ENCODE assay signal across 10 mouse cellular contexts in the genomic region with DNA sequence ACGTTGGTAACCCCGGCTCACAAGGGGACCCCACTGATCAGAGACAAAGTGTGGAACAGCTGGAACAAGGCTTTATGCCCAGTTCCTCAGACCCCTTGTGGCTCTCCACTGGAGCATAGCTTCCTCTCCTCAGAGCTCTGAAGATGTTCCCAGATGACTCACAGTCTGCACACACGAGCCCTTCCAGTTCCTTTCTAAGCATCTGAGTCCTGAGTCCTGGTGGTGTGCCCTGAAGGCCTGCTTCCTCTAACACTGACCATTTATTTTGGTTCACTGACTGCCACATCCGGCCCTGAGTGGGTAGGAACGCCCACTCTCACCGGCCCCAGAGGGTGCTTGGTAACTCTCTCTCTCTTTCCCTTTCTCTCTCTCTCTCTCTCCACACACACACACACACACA. TPM values are rescaled to one million over a fixed set of nuclear protein-coding genes. Genes with fewer than 3 reads are reported as not detected.
A peak's percentile ranks its signal among the peaks of the same experiment; 100 is the strongest.
DNase-seq lines count a peak whose midpoint lies in the region; ATAC-seq and TF ChIP-seq lines count a peak whose summit lies in the region.
"Had no signal": no experiment of that assay in that cellular context is flagged by ENCODE, and none has a peak within 500 bp of the region (broad histone marks: within the 10 kb centered on the region; RNA-seq: fewer than 3 reads in every experiment).

No protein-coding gene starts in this region.

- TF ChIP-seq CTCF in stomach, postnatal 0 days (IDR thresholded peaks at IDR 0.05; ENCODE audit: low read depth) = no peak

- no peak overlapping the region for H3K4me3 ChIP-seq in lung, embryonic 16.5 days (ENCODE audit: low read length)
- H3K4me3 ChIP-seq in stomach, postnatal 0 days (ENCODE audit: low read depth, low read length) = no peak overlapping the region
- no peak overlapping the region for H3K4me3 ChIP-seq in heart, embryonic 11.5 days (ENCODE audit: low read depth, low read length)
- H3K4me3 ChIP-seq: heart, embryonic 15.5 days had no signal

- H3K4me2 ChIP-seq in lung, embryonic 16.5 days (ENCODE audit: low read depth, low read length) = no peak overlapping the region
- no peak overlapping the region for H3K4me2 ChIP-seq in stomach, postnatal 0 days (replicated peaks; ENCODE audit: low read depth)
- no peak overlapping the region for H3K4me2 ChIP-seq in heart, embryonic 11.5 days
- H3K4me2 ChIP-seq: heart, embryonic 15.5 days had no signal

- no peak overlapping the region for H3K9ac ChIP-seq in lung, embryonic 16.5 days (ENCODE audit: low read length)
- H3K9ac ChIP-seq in stomach, postnatal 0 days (ENCODE audit: low read length) = no peak overlapping the region
- no peak overlapping the region for H3K9ac ChIP-seq in heart, embryonic 11.5 days (ENCODE audit: low read depth, low read length)
- H3K9ac ChIP-seq: heart, embryonic 15.5 days had no signal

- no peaks in the 10 kb centered on the region for H3K36me3 ChIP-seq in lung, embryonic 16.5 days (ENCODE audit: control insufficient read depth, insufficient read depth, low read length)
- no peaks in the 10 kb centered on the region for H3K36me3 ChIP-seq in stomach, postnatal 0 days (ENCODE audit: control insufficient read depth, insufficient read depth, low read length)
- no peaks in the 10 kb centered on the region for H3K36me3 ChIP-seq in heart, embryonic 11.5 days (ENCODE audit: control insufficient read depth, insufficient read depth, low read length)
- H3K36me3 ChIP-seq: heart, embryonic 15.5 days had no signal

- intact Hi-C loops in heart, postnatal 36 days (cut with DNase I) = loop anchor here (2.0 to 10.0 kb wide), 3 partner anchors 21 to 275 kb away; a partner anchor contains a TSS

- DNase-seq in heart, adult 9 months (ENCODE audit: low spot score in 2 of 2) = peak; percentile 27 to 63
- no peak for DNase-seq in heart, postnatal 36 days
- DNase-seq in spleen, adult 18-20 months = peak; percentile 35 to 53
- DNase-seq in spleen, adult 12 weeks (ENCODE audit: low spot score) = no peak
- no peak for DNase-seq in stomach, postnatal 0 days (ENCODE audit: low spot score)
- DNase-seq in adrenal gland, adult 18-20 months (ENCODE audit: low spot score in 2 of 2) = no peak
- DNase-seq: thymus, adult 2 months had no signal

- 50% methylated on average over 6 of the region's 6 CpGs for WGBS in lung, embryonic 16.5 days
- WGBS in stomach, postnatal 0 days = 63% methylated on average over 6 of the region's 6 CpGs
- 61% methylated on average over 6 of the region's 6 CpGs for WGBS in heart, embryonic 11.5 days (ENCODE audit: insufficient replicate concordance)

- peaks cover 9% of the 10 kb centered on the region for H3K27me3 ChIP-seq in lung, embryonic 16.5 days (ENCODE audit: control insufficient read depth, insufficient read depth, low read depth, low read length)
- no peaks in the 10 kb centered on the region for H3K27me3 ChIP-seq in stomach, postnatal 0 days (ENCODE audit: control insufficient read depth, insufficient read depth, low read length)
- H3K27me3 ChIP-seq in heart, embryonic 11.5 days (ENCODE audit: control insufficient read depth, insufficient read depth, low read length) = no peaks in the 10 kb centered on the region
- H3K27me3 ChIP-seq: heart, embryonic 15.5 days had no signal

- peak; percentile 63; the same call in 1 of the 2 replicates for ATAC-seq in lung, embryonic 16.5 days (ENCODE audit: low read depth)
- peak; percentile 38; the same call in 1 of the 2 replicates for ATAC-seq in stomach, postnatal 0 days (ENCODE audit: low FRiP score, low TSS enrichment)
- ATAC-seq in heart, embryonic 11.5 days (replicated peaks; ENCODE audit: insufficient number of reproducible peaks, low FRiP score, low TSS enrichment) = no peak

- no peaks in the 10 kb centered on the region for H3K9me3 ChIP-seq in lung, embryonic 16.5 days (ENCODE audit: control insufficient read depth, low read length)
- H3K9me3 ChIP-seq in stomach, postnatal 0 days (ENCODE audit: control insufficient read depth, low read length) = no peaks in the 10 kb centered on the region
- H3K9me3 ChIP-seq in heart, embryonic 11.5 days (replicated peaks; ENCODE audit: control insufficient read depth, low read length) = no peaks in the 10 kb centered on the region
- H3K9me3 ChIP-seq: heart, embryonic 15.5 days had no signal

- no peak for TF ChIP-seq EP300 in stomach, postnatal 0 days (optimal IDR thresholded peaks at IDR 0.05)

- H3K27ac ChIP-seq in lung, embryonic 16.5 days (ENCODE audit: low read length) = no peak overlapping the region
- no peak overlapping the region for H3K27ac ChIP-seq in stomach, postnatal 0 days (replicated peaks)
- no peak overlapping the region for H3K27ac ChIP-seq in heart, embryonic 11.5 days (ENCODE audit: low read depth, low read length)
- H3K27ac ChIP-seq: heart, embryonic 15.5 days had no signal

- no peaks in the 10 kb centered on the region for H3K4me1 ChIP-seq in lung, embryonic 16.5 days (replicated peaks; ENCODE audit: control insufficient read depth, insufficient read depth, low read length)
- no peaks in the 10 kb centered on the region for H3K4me1 ChIP-seq in stomach, postnatal 0 days (replicated peaks; ENCODE audit: control insufficient read depth, insufficient read depth)
- no peaks in the 10 kb centered on the region for H3K4me1 ChIP-seq in heart, embryonic 11.5 days (ENCODE audit: control insufficient read depth, insufficient read depth, low read length)
- H3K4me1 ChIP-seq: heart, embryonic 15.5 days had no signal

RNA-seq across cellular contexts. Expression of a gene that starts 21.4 kb away (rescaled TPM):
- total RNA-seq in heart, postnatal 36 days (2021) = 100 to 1,000 TPM; 268 to 306 TPM
- 457 and 459 TPM in 2 replicates for polyA plus RNA-seq in lung, embryonic 16.5 days (2015; fragmentation: Nextera tagmentation; extraction: Ambion mirVana)
- polyA plus RNA-seq in stomach, postnatal 0 days (2015; fragmentation: Nextera tagmentation; extraction: Ambion mirVana) = 1,663 and 1,741 TPM in 2 replicates
- 1,000 to 10,000 TPM; 1,010 to 2,386 TPM for total RNA-seq in adrenal gland, adult 18-20 months (2021)
- 639 and 662 TPM in 2 replicates for polyA plus RNA-seq in heart, embryonic 11.5 days (2014; fragmentation: Nextera tagmentation; extraction: Ambion mirVana)

RNA-seq across cellular contexts. Expression of a gene that starts 21.5 kb away (rescaled TPM):
- 1 to 10 TPM; 4.3 to 7.5 TPM for total RNA-seq in heart, postnatal 36 days (2021)
- 18.1 and 18.7 TPM in 2 replicates for polyA plus RNA-seq in lung, embryonic 16.5 days (2015; fragmentation: Nextera tagmentation; extraction: Ambion mirVana)
- polyA plus RNA-seq in stomach, postnatal 0 days (2015; fragmentation: Nextera tagmentation; extraction: Ambion mirVana) = 10.1 and 11.9 TPM in 2 replicates
- 10 to 100 TPM in 1 of 2 experiments, 1 to 10 TPM in 1; 8.6 to 10.5 TPM for total RNA-seq in adrenal gland, adult 18-20 months (2021)
- 11.8 and 13.1 TPM in 2 replicates for polyA plus RNA-seq in heart, embryonic 11.5 days (2014; fragmentation: Nextera tagmentation; extraction: Ambion mirVana)

RNA-seq across cellular contexts. Expression of a gene that starts 25.6 kb away (rescaled TPM):
- 1 to 10 TPM; 5.4 to 8.8 TPM for total RNA-seq in heart, postnatal 36 days (2021)
- polyA plus RNA-seq in lung, embryonic 16.5 days (2015; fragmentation: Nextera tagmentation; extraction: Ambion mirVana) = 11.4 and 13.6 TPM in 2 replicates
- polyA plus RNA-seq in stomach, postnatal 0 days (2015; fragmentation: Nextera tagmentation; extraction: Ambion mirVana) = 7.8 and 8.8 TPM in 2 replicates
- 10 to 100 TPM in 1 of 2 experiments, 1 to 10 TPM in 1; 8.3 to 26.7 TPM for total RNA-seq in adrenal gland, adult 18-20 months (2021)
- polyA plus RNA-seq in heart, embryonic 11.5 days (2014; fragmentation: Nextera tagmentation; extraction: Ambion mirVana) = 19.1 and 19.6 TPM in 2 replicates

Comparison
In these comparisons a context has a peak if more than half of its experiments do, and no peak if none do; other contexts are left out.
1. DNase-seq: peak in heart, adult 9 months (2 of 2) and spleen, adult 18-20 months (2 of 2); none in heart, postnatal 36 days (0 of 2), spleen, adult 12 weeks (single experiment), stomach, postnatal 0 days (single experiment) and adrenal gland, adult 18-20 months (0 of 2).